Mouse (Mus musculus): ENCODE results near the gene Cnnm1. TPM values are rescaled to one million over a fixed set of nuclear protein-coding genes. Genes with fewer than 3 reads are reported as not detected.
A peak's percentile ranks its signal among the peaks of the same experiment; 100 is the strongest.

Gene Cnnm1
- 0.03 and 0.06 TPM in 2 replicates for polyA plus RNA-seq (2012; rRNA removed)

DNA sequence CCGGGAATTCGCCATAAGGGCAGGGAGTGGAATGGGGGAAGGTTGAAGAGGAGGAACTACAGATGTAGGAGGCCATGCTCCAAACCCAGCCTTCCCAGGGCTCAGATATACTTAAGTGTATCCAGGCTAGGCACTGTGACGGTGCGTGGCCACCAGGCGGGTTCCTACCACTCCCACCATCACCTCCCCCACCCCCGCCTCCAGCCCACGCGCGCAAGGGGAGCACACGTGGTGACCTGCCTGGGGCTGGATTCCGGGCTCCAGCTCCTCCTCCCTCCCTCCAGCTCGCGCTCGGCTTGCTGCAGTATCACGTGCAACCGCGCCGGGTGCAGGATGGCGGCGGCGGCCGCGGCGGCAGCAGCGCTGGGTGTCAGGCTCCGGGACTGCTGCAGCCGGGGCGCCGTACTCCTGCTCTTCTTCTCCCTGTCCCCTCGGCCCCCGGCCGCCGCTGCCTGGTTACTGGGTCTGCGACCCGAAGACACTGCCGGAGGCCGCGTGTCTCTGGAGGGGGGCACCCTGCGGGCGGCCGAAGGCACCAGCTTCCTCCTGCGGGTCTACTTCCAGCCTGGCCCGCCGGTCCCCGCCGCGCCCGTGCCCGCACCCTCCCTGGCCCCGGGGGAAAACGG lies at the start of gene Cnnm1:
TSS of gene Cnnm1 (plus strand) at position 325 of the 626 bp plus-strand sequence.
- 1% methylated on average over 51 of the region's 51 CpGs for WGBS
- TF ChIP-seq POLR2A (IDR thresholded peaks at IDR 0.05; ENCODE audit: borderline replicate concordance, extremely low read depth, low read depth, low read length) (no peak), CTCF (IDR thresholded peaks at IDR 0.05; ENCODE audit: insufficient read depth, low read length) (no peak)
- no peak within 1 kb of the TSS for H3K4me3 ChIP-seq (replicated peaks; ENCODE audit: extremely low read depth, low read depth, low read length)
- DNase-seq: no peak
- no peaks in the 10 kb centered on the region for H3K4me1 ChIP-seq (ENCODE audit: control insufficient read depth, insufficient read depth, low read length)

DNA sequence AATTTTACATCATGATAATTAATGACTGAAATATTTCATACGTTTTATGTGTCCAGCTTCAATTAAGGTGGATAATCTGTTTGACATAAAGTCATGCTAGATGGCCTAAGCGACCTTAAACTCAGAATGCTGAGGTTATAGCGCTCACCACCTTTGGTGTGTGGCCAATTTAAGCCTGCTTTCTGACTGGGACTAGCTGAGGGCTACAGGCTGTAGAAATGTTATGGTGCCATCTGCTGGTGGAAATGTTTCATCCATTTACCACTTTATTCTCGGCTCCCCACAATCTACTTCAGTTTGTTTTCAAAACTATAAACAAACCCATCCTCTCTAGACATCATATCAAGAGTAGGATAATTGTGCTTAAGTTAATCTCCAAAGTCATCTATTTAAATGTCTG lies 43.9 kb upstream of the Cnnm1 start:
- no peak for TF ChIP-seq POLR2A (IDR thresholded peaks at IDR 0.05; ENCODE audit: borderline replicate concordance, extremely low read depth, low read depth, low read length)
- peak; percentile 24; the same call in 1 of the 2 replicates for TF ChIP-seq CTCF (IDR thresholded peaks at IDR 0.05; ENCODE audit: insufficient read depth, low read length)
- no peaks in the 10 kb centered on the region for H3K4me1 ChIP-seq (ENCODE audit: control insufficient read depth, insufficient read depth, low read length)
- no peak overlapping the region for H3K4me3 ChIP-seq (replicated peaks; ENCODE audit: extremely low read depth, low read depth, low read length)
- 4% methylated on average over 4 of the region's 4 CpGs for whole genome bisulfite sequencing
- DNase-seq: peak; percentile 11

DNA sequence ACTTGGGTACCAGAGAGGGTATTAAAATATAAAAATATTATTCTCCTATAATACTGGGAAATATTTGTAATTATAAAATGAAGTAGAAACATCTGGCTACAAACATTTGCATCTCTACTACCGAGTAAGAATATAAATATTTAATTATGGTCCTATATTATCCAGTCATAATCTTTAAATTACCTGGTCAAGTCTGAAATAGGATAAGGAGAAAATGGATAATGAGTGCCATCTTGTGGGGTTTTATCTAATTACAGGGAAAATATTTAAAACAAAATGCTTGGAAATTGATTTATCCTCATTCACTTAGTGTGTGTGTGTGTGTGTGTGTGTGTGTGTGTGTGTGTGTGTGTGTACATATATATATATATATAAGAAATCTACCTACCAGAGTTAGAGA lies 33.1 kb upstream of the Cnnm1 start:
- 16% methylated on average over 1 of the region's 1 CpGs for WGBS
- Histone ChIP-seq H3K4me1 (ENCODE audit: control insufficient read depth, insufficient read depth, low read length) (no peaks in the 10 kb centered on the region), H3K4me3 (replicated peaks; ENCODE audit: extremely low read depth, low read depth, low read length) (no peak overlapping the region)
- no peak for DNase-seq
- no peak for TF ChIP-seq POLR2A (IDR thresholded peaks at IDR 0.05; ENCODE audit: borderline replicate concordance, extremely low read depth, low read depth, low read length)
- TF ChIP-seq CTCF (IDR thresholded peaks at IDR 0.05; ENCODE audit: insufficient read depth, low read length): no peak

DNA sequence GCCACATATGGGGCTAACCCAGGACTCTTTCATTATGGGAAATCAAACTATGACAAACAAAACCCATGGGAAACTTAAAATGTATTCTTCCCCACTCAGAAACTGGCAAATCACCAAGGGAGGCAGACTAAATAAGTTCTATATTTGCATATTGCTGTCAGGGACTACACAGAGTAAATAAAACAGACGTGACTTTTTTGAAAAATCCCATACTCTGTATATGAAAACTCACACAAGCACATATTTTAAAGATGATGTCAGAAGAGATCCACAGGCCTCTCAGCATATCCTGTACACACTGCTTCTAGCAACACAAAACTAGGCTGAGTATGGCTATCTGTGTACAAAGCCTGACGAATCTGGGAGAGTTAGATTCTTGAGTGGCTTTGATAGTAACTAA lies 24.7 kb upstream of the Cnnm1 start:
- WGBS: 51% methylated on average over 2 of the region's 2 CpGs
- H3K4me3 ChIP-seq (replicated peaks; ENCODE audit: extremely low read depth, low read depth, low read length): no peak overlapping the region
- TF ChIP-seq CTCF (IDR thresholded peaks at IDR 0.05; ENCODE audit: insufficient read depth, low read length): no peak
- no peak for TF ChIP-seq POLR2A (IDR thresholded peaks at IDR 0.05; ENCODE audit: borderline replicate concordance, extremely low read depth, low read depth, low read length)
- no peaks in the 10 kb centered on the region for H3K4me1 ChIP-seq (ENCODE audit: control insufficient read depth, insufficient read depth, low read length)
- DNase-seq: no peak

DNA sequence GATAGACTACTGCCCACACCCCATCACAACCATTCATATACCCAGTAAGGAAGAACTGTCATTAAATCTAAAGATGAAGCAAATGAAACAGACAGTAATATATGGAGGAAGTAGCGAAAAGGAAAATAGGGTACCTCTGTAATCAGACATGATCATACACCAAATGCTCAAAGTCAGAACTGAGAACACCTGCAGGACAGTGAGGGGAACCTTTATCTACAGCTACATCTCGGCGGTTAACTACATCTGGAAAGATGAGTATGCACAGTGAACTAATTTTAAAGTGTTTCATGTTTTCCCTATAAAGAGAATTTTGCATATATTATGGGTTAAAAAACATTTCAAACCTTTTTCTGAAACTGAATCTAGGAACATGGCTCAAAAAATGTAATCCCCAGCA lies 19.7 kb upstream of the Cnnm1 start:
- WGBS: 77% methylated on average over 3 of the region's 3 CpGs
- no peak for DNase-seq
- H3K4me1 ChIP-seq (ENCODE audit: control insufficient read depth, insufficient read depth, low read length): no peaks in the 10 kb centered on the region
- no peak overlapping the region for H3K4me3 ChIP-seq (replicated peaks; ENCODE audit: extremely low read depth, low read depth, low read length)
- TF ChIP-seq CTCF (IDR thresholded peaks at IDR 0.05; ENCODE audit: insufficient read depth, low read length): no peak

DNA sequence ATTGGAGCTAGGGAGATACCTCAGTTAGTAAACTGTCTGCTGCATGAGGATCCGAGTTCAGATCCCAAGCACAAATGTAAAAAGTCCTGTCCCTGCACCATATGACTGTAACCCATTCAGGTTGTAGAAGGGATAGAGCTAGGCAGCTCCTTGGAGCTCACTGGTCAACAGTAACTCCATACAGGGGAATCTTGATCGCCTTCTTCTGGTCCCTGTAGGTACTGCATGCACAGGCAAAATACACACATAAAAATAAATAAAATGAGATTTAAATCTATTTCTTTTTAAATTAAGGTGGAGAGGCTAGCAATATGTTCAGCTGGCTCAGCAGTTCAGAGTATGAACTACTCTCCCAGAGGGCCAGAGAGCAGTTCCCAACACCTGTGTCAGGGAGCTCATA lies 16.2 kb upstream of the Cnnm1 start:
- no peak for DNase-seq
- WGBS: 72% methylated on average over 2 of the region's 2 CpGs
- Histone ChIP-seq H3K4me1 (ENCODE audit: control insufficient read depth, insufficient read depth, low read length) (no peaks in the 10 kb centered on the region), H3K4me3 (replicated peaks; ENCODE audit: extremely low read depth, low read depth, low read length) (no peak overlapping the region)
- no peak for TF ChIP-seq POLR2A (IDR thresholded peaks at IDR 0.05; ENCODE audit: borderline replicate concordance, extremely low read depth, low read depth, low read length)
- no peak for TF ChIP-seq CTCF (IDR thresholded peaks at IDR 0.05; ENCODE audit: insufficient read depth, low read length)

DNA sequence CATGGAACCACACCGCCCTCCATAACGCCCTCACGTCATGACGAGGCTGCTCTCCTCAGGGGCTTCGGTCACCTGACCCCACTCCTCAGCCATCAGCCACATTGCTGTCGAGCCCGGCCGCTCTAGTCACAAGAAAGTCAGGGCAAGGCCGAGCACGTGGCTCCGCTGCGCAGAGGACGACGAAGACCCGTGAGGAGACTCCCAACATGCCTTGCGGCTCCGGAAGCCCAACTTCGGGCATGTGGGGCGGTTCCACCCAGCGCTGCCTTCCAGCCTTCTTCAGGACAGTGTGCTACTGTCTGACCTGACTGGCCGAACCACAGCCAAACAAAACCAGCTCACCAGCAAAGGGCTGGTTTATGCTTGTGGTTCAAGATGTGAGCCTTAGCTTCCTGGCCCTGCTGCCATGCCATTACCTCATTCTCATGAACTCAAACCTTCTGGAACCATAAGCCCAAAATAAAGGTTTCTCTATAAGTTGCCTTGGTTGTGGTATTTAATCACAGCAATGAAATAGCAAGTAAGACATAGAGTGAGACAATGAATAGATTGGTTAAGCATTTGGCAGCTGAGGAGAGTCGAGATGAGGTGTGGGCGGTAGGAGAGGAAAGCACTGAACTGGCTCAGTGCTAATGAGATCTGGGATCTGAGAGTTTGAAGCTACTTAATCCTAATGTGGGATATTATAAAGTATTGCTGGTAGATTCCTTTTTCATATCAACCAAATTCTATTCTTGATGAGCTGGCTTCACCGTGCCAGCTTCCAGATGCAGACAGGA lies 12.6 kb upstream of the Cnnm1 start:
- 84% methylated on average over 24 of the region's 24 CpGs for WGBS
- no peak overlapping the region for H3K4me3 ChIP-seq (replicated peaks; ENCODE audit: extremely low read depth, low read depth, low read length)
- TF ChIP-seq CTCF (IDR thresholded peaks at IDR 0.05; ENCODE audit: insufficient read depth, low read length): no peak
- no peak for TF ChIP-seq POLR2A (IDR thresholded peaks at IDR 0.05; ENCODE audit: borderline replicate concordance, extremely low read depth, low read depth, low read length)

DNA sequence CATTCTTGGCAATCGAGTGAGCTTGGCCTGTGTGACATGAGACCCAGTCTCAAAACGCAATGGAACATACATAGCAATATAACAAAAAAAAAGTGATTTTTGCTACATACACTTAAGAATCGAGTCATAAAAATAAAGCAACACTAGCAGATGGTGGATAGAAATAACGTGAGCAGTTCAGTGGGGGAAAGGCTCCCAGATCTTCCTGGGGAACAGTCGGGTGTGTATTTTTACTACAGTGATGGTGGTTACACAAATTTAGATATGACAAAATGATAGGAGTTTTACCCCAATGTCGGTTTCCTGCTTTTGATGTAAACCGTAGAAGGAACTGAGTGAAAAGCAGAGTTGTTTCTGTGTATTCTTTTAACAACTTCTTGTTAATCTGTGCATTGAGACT lies 990 bp upstream of the Cnnm1 start:
- 77% methylated on average over 7 of the region's 7 CpGs for WGBS
- DNase-seq: no peak
- no peak for TF ChIP-seq POLR2A (IDR thresholded peaks at IDR 0.05; ENCODE audit: borderline replicate concordance, extremely low read depth, low read depth, low read length)
- TF ChIP-seq CTCF (IDR thresholded peaks at IDR 0.05; ENCODE audit: insufficient read depth, low read length): no peak
- Histone ChIP-seq H3K4me1 (ENCODE audit: control insufficient read depth, insufficient read depth, low read length) (no peaks in the 10 kb centered on the region), H3K4me3 (replicated peaks; ENCODE audit: extremely low read depth, low read depth, low read length) (no peak overlapping the region)

More for the DNA sequence above, 12.6 kb upstream of the Cnnm1 start:
- DNase-seq: no peak
- no peaks in the 10 kb centered on the region for H3K4me1 ChIP-seq (ENCODE audit: control insufficient read depth, insufficient read depth, low read length)

DNA sequence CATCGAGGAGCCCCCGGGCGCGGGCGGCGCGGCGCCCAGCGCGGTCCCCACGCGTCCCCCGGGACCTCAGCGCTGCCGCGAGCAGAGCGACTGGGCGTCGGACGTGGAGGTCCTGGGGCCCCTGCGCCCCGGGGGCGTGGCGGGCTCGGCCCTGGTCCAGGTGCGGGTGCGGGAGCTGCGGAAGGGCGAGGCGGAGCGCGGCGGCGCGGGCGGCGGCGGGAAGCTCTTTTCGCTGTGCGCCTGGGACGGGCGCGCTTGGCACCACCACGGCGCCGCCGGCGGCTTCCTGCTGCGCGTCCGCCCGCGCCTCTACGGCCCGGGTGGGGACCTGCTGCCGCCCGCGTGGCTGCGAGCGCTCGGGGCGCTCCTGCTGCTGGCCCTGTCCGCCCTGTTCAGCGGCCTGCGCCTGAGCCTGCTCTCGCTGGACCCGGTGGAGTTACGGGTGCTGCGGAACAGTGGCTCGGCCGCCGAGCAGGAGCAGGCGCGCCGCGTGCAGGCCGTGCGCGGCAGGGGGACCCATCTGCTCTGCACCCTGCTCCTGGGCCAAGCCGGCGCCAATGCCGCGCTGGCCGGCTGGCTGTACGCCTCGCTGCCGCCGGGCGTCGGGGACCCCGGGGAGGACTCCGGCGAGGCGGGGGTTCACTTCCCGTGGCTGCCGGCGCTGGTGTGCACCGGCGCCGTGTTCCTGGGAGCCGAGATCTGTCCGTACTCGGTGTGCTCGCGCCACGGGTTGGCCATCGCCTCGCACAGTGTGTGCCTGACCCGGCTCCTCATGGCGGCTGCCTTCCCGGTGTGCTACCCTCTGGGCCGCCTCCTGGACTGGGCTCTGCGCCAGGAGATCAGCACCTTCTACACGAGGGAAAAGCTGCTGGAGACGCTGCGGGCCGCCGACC lies 778 bp downstream of the Cnnm1 start:
- no peaks in the 10 kb centered on the region for H3K4me1 ChIP-seq (ENCODE audit: control insufficient read depth, insufficient read depth, low read length)
- TF ChIP-seq CTCF (IDR thresholded peaks at IDR 0.05; ENCODE audit: insufficient read depth, low read length) (no peak), POLR2A (IDR thresholded peaks at IDR 0.05; ENCODE audit: borderline replicate concordance, extremely low read depth, low read depth, low read length) (no peak)
- 1% methylated on average over 97 of the region's 118 CpGs for WGBS
- no peak overlapping the region for H3K4me3 ChIP-seq (replicated peaks; ENCODE audit: extremely low read depth, low read depth, low read length)
- no peak for DNase-seq

Measured in lung, adult 2 months (tissue).